Comparison of ENCODE assay signal across 9 mouse cellular contexts in genomic region chr11:22225619-22226018, GRCm38 (mm10).
DNase-seq lines count a peak whose midpoint lies in the region; ATAC-seq lines count a peak whose summit lies in the region.
"Had no signal": no experiment of that assay in that cellular context is flagged by ENCODE, and none has a peak within 500 bp of the region (broad histone marks: within the 10 kb centered on the region; RNA-seq: fewer than 3 reads in every experiment).

No protein-coding gene starts in this region.

- ATAC-seq in megakaryocyte, adult 5-6 weeks (ENCODE audit: poor library complexity, severe bottlenecking) = 0 out of 2 replicates have a peak, but pooled peaks have one; percentile 40
- ATAC-seq in monocyte, adult 5-6 weeks (replicated peaks; ENCODE audit: insufficient number of reproducible peaks, low FRiP score, low TSS enrichment, poor library complexity, severe bottlenecking) = no peak

- DNase-seq in cerebellum, postnatal 14 days = peak; percentile 43 to 62
- DNase-seq in cerebellum, postnatal 25 days = no peak
- DNase-seq in left cerebral cortex, postnatal 14 days (ENCODE audit: low spot score in 2 of 2) = peak; percentile 36 to 38
- no peak for DNase-seq in left cerebral cortex, adult 8-10 months (ENCODE audit: low spot score in 2 of 2)
- peak; percentile 78 for DNase-seq in NIH3T3 (ENCODE audit: low read depth)
- no peak for DNase-seq in frontal cortex, postnatal 25 days (ENCODE audit: low spot score in 2 of 2)
- DNase-seq: right cerebral cortex, adult 18-20 months had no signal

- intact Hi-C loops in left cerebral cortex, postnatal 14 days (cut with DNase I) = loop anchor here (1.0 to 10.0 kb wide), 3 partner anchors 119 to 392 kb away; partner anchors contain the start of gene Ehbp1

Comparison
In these comparisons a context has a peak if more than half of its experiments do, and no peak if none do; other contexts are left out.
1. DNase-seq: peak in cerebellum, postnatal 14 days (2 of 2), left cerebral cortex, postnatal 14 days (2 of 2) and NIH3T3 (single experiment); none in cerebellum, postnatal 25 days (0 of 2), left cerebral cortex, adult 8-10 months (0 of 2) and frontal cortex, postnatal 25 days (0 of 2).